Mouse (Mus musculus): ENCODE measurements around the gene Magea6. TPM values are rescaled to one million over a fixed set of nuclear protein-coding genes. Genes with fewer than 3 reads are reported as not detected.
"Not testable (repeated sequence)": the region's sequence is repeated elsewhere in the genome, so short reads cannot be mapped to it uniquely, and the experiment has no call there.

Magea6 gene
- polyA plus RNA-seq (2016; fragmentation: Nextera tagmentation; extraction: Ambion mirVana) = not detected in 2 replicates

GRCm38 (mm10) chrX:154935887-154936286 is at the start of gene Magea6:
TSS of gene Magea6 (minus strand) at chrX:154935987.
- not testable (repeated sequence) for H3K36me3 ChIP-seq; H3K9me3 ChIP-seq; H3K4me3 ChIP-seq; H3K27ac ChIP-seq; H3K4me1 ChIP-seq (replicated peaks); DNase-seq (ENCODE audit: low spot score); H3K27me3 ChIP-seq (ENCODE audit: insufficient read depth, poor library complexity, severe bottlenecking)
- WGBS = 79% methylated on average over 1 of the region's 1 CpGs

GRCm38 (mm10) chrX:154949405-154949804 is 13.6 kb upstream of the Magea6 start, which contains the start of gene Magea3:
TSS of gene Magea3 (minus strand) at chrX:154949505.
- H3K36me3 ChIP-seq; H3K27ac ChIP-seq; H3K4me1 ChIP-seq (replicated peaks); H3K27me3 ChIP-seq (ENCODE audit: insufficient read depth, poor library complexity, severe bottlenecking); H3K4me3 ChIP-seq; H3K9me3 ChIP-seq; DNase-seq (ENCODE audit: low spot score): not testable (repeated sequence)
- WGBS = 80% methylated on average over 1 of the region's 1 CpGs

GRCm38 (mm10) chrX:154890167-154890566 is 45.6 kb downstream of the Magea6 start, which contains the start of gene Cldn34b1:
TSS of gene Cldn34b1 (minus strand) at chrX:154890267.
- not testable (repeated sequence) for H3K4me1 ChIP-seq (replicated peaks); H3K36me3 ChIP-seq; H3K27ac ChIP-seq; H3K27me3 ChIP-seq (ENCODE audit: insufficient read depth, poor library complexity, severe bottlenecking); H3K4me3 ChIP-seq; H3K9me3 ChIP-seq; DNase-seq (ENCODE audit: low spot score)
- WGBS = 91% methylated on average over 3 of the region's 3 CpGs

Other genes with a start within 250 kb of the Magea6 start
- not detected in 2 replicates for gene Cldn34b1, start 45.7 kb downstream of the Magea6 start, polyA plus RNA-seq (2016; fragmentation: Nextera tagmentation; extraction: Ambion mirVana)
- not detected in 2 replicates for gene Magea3, start 13.5 kb upstream of the Magea6 start, polyA plus RNA-seq (2016; fragmentation: Nextera tagmentation; extraction: Ambion mirVana)
- not detected in 2 replicates for gene Magea8, start 59.9 kb upstream of the Magea6 start, polyA plus RNA-seq (2016; fragmentation: Nextera tagmentation; extraction: Ambion mirVana)
- not detected in 2 replicates for gene Magea5, start 127.2 kb upstream of the Magea6 start, polyA plus RNA-seq (2016; fragmentation: Nextera tagmentation; extraction: Ambion mirVana)
- not detected in 2 replicates for gene Magea1, start 153.8 kb upstream of the Magea6 start, polyA plus RNA-seq (2016; fragmentation: Nextera tagmentation; extraction: Ambion mirVana)
- not detected in 2 replicates for gene Magea2, start 157.7 kb upstream of the Magea6 start, polyA plus RNA-seq (2016; fragmentation: Nextera tagmentation; extraction: Ambion mirVana)
- gene Cldn34b2, start 192.4 kb upstream of the Magea6 start, polyA plus RNA-seq (2016; fragmentation: Nextera tagmentation; extraction: Ambion mirVana) = not detected in 2 replicates